Mouse (Mus musculus) forelimb bud, embryonic 11.5 days (tissue): ENCODE measurements at regions not wholly inside any gene's neighbourhood (a gene's known extent, or its start where the extent isn't known, plus 50 kb on each side); places are given as distances from the start of the nearest gene placed in this dataset.

ENCODE experiments used
- DNase-seq: peaks from one replicate; pipeline ENCODE4 v3.0.0-alpha.2; 2012; ENCODE audit warnings: low read depth, low spot score

DNA sequence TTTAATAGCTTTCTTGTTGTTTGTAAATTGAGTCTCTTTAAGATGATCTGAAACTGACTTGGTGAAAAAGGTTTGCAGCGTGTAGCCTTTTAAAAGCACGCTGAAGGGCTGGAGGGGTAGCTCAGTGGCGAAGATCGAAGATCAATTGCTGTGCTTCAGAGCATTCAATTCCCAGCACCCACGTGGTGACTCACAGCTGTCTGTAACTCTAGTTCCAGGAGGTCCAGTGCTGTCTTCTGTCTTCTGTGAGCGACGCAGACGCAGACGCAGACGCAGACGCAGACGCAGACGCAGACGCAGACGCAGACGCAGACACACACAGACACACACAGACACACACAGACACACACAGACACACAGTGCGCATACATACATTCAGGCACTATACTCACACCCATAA lies 99.1 kb upstream of the Map4k3 start:
- DNase-seq, result no peak

DNA sequence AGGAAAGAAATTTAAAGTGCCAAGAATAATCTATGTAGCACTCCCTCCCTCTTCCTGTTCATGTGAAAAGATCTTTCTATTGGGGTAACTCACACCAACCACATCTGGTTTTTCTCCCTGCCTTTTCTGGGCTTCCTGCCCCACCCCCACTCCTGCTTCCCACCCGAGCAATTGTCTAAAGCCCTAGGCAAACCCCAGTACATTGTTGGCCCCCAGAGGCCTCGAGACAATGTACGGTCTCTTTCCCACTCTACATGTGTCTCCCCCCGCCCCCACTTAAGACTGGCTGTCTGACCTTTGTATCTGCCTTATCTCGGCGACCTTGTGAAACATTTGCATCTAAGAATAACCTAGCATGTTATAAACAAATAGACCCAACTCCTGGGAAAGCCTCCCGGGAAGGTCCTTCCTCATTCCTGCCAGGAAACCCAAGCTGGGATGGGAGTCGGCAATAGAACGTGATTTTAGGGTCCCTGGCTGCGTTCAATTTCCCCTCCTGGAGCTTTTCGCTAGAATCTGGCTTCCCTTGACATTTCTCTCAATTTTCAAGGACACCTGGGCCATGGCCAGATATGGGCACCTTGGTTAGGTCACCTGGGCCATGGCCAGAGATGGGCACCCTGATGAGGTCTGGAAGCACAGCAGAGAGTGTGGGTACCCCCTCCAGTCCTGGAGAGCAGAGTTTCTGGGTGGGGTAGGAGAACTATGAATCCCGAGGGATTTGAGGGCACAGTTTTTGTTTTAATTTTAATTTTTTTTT lies 97.9 kb upstream of the Map4k3 start:
- peak; percentile 48 for DNase-seq

DNA sequence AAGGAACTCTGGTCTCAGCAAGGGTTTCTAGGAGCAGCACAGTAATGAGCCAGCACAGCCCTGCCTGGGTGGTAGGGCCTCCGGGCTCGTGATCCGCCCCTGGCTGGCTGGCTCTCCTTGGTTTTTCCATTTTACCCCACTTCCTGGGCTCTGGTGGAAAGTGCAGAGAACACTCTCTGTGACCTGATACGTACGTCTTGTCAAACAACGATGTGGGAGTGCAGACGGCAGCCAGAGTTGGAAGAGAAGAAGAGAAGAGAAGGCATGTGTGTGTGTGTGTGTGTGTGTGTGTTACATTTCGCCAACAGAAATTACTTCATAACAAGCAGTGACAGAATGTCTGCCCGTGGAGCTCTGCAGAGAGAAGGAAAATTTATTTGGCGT lies 97.2 kb upstream of the Map4k3 start:
- DNase-seq, result peak; percentile 64

DNA sequence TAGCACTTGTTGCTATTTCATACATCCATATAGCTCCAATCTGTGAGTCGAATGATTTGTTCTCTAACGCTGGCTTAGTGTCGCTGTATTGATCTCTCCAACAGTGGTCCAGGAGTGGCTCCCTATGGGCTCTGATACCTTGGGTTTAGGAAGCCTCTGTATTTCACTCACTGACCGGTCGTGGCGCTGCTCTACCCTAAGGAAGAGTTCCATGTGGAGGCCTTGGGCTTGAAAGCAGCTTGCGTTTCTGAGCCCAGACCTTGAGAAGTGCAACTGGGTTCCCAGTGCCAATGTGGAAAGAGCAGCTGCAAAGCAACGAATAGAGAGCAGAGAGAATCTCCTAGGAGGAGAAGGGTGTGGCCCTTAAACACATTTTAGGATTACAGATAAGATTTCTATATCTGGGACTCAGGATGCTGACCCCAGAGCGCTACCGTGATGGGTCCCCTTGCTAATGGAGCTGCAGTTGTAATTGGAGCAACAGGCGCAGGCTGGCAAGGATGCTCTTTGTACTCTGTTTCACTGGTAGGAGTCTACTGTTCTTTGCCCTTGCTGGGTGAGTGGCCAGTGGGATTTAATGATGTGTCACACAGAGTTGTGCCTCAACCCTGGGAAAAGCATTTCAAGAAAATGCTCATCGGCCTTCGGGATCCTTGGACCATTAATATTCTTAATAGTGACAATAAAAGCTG lies 96.7 kb upstream of the Map4k3 start:
- no peak for DNase-seq

GRCm38 (mm10) chr17:80824261-80824660 lies 96.0 kb upstream of the Map4k3 start:
- no peak for DNase-seq

- no peak for DNase-seq
Measured at GRCm38 (mm10) chr17:80820888-80821287, 92.6 kb upstream of the Map4k3 start.

DNA sequence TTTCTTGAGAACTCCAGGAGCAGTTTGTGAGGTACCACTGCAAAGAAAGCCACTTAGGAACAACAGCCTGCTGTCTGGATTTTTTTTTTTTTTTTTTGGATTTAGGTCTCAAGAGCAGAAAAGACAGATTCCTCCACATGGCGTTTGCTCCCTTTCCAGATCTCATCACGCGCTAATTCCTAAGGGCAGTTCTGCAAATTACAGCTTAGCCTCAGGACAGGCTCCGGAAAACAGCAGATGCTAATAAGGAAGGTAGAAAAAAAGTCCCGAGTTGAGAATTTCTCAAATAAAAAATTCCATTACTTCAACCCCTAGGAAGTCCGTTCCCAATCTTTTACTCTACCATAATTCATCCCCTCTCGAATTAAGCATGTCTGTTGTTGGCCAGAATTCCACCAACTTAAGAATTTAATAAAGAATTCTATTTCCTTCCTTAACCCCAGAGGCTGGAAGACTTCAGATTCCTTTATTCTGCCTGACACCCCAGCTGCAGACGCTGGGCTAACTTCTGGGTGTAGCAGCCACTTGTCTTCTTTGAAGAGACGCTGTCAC lies 90.3 kb upstream of the Map4k3 start:
- DNase-seq, result no peak

GRCm38 (mm10) chr17:80815747-80816146 lies 87.5 kb upstream of the Map4k3 start:
- no peak for DNase-seq

GRCm38 (mm10) chr17:80813194-80813593 lies 84.9 kb upstream of the Map4k3 start:
- DNase-seq, result no peak

- no peak for DNase-seq
Measured at GRCm38 (mm10) chr17:80809275-80809674, 81.0 kb upstream of the Map4k3 start.

DNA sequence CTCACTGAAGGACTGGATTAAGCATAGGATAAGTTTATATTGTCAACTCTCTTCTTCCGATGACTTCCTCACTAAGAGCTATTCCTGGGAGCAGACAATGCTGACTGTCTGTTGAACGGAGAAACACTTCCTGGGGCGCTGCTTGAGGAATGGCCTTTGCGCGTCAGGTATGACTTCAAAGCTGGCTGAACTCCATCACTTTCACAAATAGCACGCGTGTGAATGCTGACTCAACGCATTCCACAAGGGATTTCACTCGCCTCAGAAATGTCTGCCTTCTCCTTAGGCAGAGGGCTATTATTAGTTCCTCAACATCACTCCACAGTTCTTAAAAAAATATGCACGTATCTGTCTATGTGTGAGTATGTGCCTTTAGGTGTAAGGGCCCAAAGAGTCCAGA lies 79.8 kb upstream of the Map4k3 start:
- peak; percentile 17 for DNase-seq

GRCm38 (mm10) chr17:80803361-80803915 lies 75.2 kb upstream of the Map4k3 start:
- DNase-seq, result no peak

GRCm38 (mm10) chr17:80802622-80803021 lies 74.3 kb upstream of the Map4k3 start:
- no peak for DNase-seq

GRCm38 (mm10) chr17:80801991-80802390 lies 73.7 kb upstream of the Map4k3 start:
- DNase-seq, result no peak

GRCm38 (mm10) chr17:80801451-80801983 lies 73.2 kb upstream of the Map4k3 start:
- no peak for DNase-seq

GRCm38 (mm10) chr17:80800877-80801276 lies 72.6 kb upstream of the Map4k3 start:
- DNase-seq, result no peak

GRCm38 (mm10) chr17:80800454-80800853 lies 72.2 kb upstream of the Map4k3 start:
- DNase-seq, result no peak

GRCm38 (mm10) chr17:80799061-80799460 lies 70.8 kb upstream of the Map4k3 start:
- no peak for DNase-seq

- DNase-seq, result no peak
Measured at GRCm38 (mm10) chr17:80798281-80798980, 70.1 kb upstream of the Map4k3 start.

- no peak for DNase-seq
Measured at GRCm38 (mm10) chr17:80796790-80797189, 68.5 kb upstream of the Map4k3 start.

GRCm38 (mm10) chr17:80796386-80796785 lies 68.1 kb upstream of the Map4k3 start:
- no peak for DNase-seq
